Mouse (Mus musculus) olfactory bulb, adult 2 months (tissue): ENCODE results near the gene Emc10. TPM values are rescaled to one million over a fixed set of nuclear protein-coding genes. Genes with fewer than 3 reads are reported as not detected.
A peak's percentile ranks its signal among the peaks of the same experiment; 100 is the strongest.

Experiments
- H3K27ac ChIP-seq: fragments of 200-500 bp; 2 replicates; pipeline ENCODE4 v1.5.1; 2012; ENCODE audit warnings: low read depth, low read length; ENCODE audit not compliant: insufficient read depth
- H3K4me1 ChIP-seq: fragments of 200-500 bp; 2 replicates; pipeline ENCODE4 v1.6.1; 2012; ENCODE audit warnings: low read length; ENCODE audit not compliant: control insufficient read depth, insufficient read depth
- H3K4me3 ChIP-seq: fragments of 200-500 bp; 2 replicates; pipeline ENCODE4 v1.5.1; 2012; ENCODE audit warnings: mild to moderate bottlenecking, low read depth, low read length, moderate library complexity; ENCODE audit not compliant: insufficient read depth
- CTCF ChIP-seq: fragments of 200-500 bp; IDR thresholded peaks from 2 replicates; pipeline ENCODE4 v1.5.1; 2012; ENCODE audit warnings: low read depth, mild to moderate bottlenecking, low read length, moderate library complexity; ENCODE audit not compliant: insufficient read depth
- POLR2A ChIP-seq: fragments of 200-500 bp; IDR thresholded peaks from 2 replicates; pipeline ENCODE4 v1.6.1; 2012; ENCODE audit warnings: mild to moderate bottlenecking, low read depth, low read length, moderate library complexity; ENCODE audit not compliant: insufficient read depth
- WGBS: fragments of 180-500 bp; shearing (Covaris S2); methylation state at CpG from one replicate; pipeline ENCODE4 v1.1.7; 2018; 5-methylcytosine and 5-hydroxymethylcytosine counted together
- polyA plus RNA-seq: library from polyadenylated mRNA; stranded (reverse); fragments of >200 nt; gene quantifications from 2 replicates; pipeline ENCODE4 v1.2.4, GENCODE M21; 2012; ENCODE audit warnings: low replicate concordance; ENCODE audit not compliant: missing spikeins, insufficient read depth, insufficient read length

Gene Emc10
- polyA plus RNA-seq, 1 experiment, result not detected

DNA sequence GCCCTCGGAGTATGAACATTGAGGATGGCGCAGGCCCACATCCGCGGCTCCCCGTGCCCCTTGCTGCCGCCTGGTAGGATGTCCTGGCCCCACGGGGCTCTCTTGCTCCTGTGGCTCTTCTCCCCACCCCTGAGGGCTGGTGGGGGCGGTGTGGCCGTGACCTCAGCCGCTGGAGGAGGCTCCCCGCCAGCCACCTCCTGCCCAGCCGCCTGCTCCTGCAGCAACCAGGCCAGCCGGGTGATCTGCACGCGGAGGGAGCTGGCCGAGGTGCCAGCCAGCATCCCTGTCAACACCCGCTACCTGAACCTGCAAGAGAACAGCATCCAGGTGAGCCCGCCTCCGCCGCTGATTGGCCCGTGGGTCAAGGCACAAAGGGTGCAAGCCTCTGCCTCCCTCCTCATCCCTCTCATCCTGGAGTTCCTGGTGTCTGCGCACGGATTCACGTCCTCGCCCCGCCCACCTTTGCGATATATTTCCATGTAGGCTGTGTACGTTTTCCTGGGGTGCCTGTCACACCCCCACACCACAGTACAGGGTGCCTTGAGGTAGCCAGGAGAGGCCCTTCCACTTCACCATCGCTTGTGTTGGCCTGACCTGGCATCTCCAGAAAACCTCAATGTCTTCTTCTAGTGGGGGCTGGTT lies 51.3 kb downstream of the Emc10 start:
- peak overlapping the region; percentile 5 for H3K4me3 ChIP-seq
- H3K27ac ChIP-seq, result peak overlapping the region; percentile 18
- WGBS, result 20% methylated on average over 29 of the region's 29 CpGs
- TF ChIP-seq POLR2A (no peak), CTCF (no peak)
- peaks cover 59% of the 10 kb centered on the region for H3K4me1 ChIP-seq

DNA sequence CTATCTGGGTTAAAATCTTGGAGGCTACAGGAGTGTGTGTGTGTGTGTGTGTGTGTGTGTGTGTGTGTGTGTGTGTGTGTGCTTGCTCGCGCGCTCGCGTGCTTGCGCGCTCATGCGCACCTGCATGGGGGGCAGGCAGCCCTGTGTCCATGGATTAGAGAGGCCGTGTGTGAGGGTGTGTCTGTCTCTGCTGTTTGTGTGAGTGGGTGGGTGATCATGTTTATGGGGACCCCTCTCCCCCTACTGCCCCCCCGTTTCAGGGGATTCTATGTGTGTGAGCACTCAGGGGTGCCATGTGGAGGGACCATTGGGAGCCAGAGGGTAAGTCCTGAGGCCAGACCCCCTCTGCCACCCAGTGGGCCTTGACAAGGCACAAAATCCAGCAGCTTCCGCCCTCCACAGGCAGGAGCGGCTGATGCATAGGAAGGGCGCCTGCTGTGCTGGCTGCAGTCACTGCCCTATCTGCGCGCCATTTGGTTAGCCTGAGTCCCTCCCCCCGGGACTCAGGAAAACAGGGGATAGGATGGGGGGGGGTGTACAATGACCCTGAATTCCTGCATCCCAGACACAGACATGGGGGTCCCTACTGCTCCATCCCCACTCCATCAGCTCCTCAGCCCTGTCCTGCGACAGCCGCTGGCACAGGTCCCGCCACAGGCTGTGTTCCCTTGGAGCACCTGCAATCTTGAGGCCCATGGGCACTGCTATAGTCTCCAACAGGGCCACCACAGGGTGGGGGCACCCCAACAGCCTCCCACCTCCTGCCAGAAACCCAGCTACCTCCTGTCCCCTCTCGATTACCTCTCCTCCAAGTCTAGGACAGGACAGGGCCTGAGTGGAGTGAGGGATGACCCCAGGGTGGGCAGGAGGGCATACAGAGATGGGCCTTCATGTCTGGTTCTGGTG lies 52.8 kb downstream of the Emc10 start:
- peak overlapping the region; percentile 74 for H3K27ac ChIP-seq
- 1% methylated on average over 20 of the region's 20 CpGs for WGBS
- H3K4me3 ChIP-seq, result peak overlapping the region; percentile 90
- H3K4me1 ChIP-seq, result peaks cover 50% of the 10 kb centered on the region
- TF ChIP-seq CTCF (no peak), POLR2A (no peak)

DNA sequence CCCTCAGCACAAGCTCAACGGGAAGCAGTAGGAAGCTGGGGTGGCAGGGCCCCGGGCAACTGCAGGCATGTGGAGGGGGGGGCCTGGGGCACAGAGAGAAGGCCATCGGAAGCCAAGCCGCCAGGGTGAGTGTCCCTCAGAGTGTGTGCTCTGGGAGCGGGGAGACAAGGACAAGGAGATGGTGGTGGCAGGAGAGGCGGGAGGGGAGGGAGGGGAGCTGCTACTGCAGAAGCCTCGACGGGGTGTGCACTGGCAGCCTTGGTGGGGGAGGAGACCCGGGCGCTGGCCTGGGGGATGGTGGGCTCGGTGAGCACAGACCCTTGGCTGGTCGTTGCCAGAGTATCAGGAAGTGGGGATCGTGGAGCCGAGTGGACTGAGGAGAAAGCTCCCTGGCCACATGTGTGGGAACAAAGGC lies 53.9 kb downstream of the Emc10 start:
- TF ChIP-seq POLR2A (no peak), CTCF (no peak)
- Histone ChIP-seq H3K4me3 (peak overlapping the region; percentile 90), H3K27ac (peak overlapping the region; percentile 99), H3K4me1 (peaks cover 55% of the 10 kb centered on the region)
- 0% methylated on average over 14 of the region's 14 CpGs for WGBS

DNA sequence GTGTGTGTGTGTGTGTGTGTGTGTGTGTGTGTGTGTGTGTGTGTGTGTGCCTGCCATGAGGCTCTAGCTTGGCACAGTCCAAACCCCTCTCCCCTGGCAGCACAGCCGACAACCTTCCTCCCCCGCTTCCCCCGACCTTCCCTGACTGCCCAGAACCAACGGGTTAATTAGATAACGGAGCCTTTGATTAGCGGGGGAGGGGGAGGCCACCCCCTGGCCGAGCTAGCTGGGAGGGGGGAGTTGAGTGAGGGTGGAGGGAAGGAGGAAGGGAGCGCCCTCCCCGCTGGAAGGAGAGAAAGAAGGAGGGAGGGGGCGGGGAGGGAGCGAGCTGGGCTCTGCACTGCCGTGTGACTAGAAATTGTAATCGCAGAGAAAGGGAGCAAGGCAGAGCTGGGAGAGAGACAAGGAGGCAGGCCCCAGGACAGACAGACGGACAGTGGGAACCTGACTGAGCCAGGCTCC lies 54.6 kb downstream of the Emc10 start:
- TF ChIP-seq CTCF, result no peak
- peak; percentile 59 for TF ChIP-seq POLR2A
- 0% methylated on average over 13 of the region's 14 CpGs for WGBS
- Histone ChIP-seq H3K4me3 (peak overlapping the region; percentile 90), H3K4me1 (peaks cover 54% of the 10 kb centered on the region), H3K27ac (peak overlapping the region; percentile 99)

DNA sequence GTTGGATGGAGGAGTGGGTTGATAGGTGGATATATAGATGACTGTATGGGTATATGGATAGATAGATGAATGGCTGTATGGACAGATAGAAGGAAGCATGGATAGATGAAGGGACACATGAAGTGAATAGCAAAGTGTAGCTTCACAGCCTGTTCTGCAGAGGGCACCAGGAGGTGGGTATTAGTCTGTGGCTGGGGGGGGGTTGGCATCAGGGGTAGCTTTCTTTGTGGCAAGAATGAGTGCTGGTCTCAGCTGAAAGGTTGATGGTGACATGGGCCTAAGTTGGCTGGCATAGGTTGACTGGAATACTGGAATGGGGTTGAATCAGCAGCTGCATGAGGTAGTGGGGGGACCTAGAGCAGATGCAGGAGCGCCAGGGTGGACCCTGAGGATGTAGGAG lies 55.1 kb downstream of the Emc10 start:
- peak overlapping the region; percentile 99 for H3K27ac ChIP-seq
- 0% methylated on average over 1 of the region's 1 CpGs for WGBS
- no peak for TF ChIP-seq CTCF
- TF ChIP-seq POLR2A, result no peak
- peak overlapping the region; percentile 90 for H3K4me3 ChIP-seq
- peaks cover 53% of the 10 kb centered on the region for H3K4me1 ChIP-seq

DNA sequence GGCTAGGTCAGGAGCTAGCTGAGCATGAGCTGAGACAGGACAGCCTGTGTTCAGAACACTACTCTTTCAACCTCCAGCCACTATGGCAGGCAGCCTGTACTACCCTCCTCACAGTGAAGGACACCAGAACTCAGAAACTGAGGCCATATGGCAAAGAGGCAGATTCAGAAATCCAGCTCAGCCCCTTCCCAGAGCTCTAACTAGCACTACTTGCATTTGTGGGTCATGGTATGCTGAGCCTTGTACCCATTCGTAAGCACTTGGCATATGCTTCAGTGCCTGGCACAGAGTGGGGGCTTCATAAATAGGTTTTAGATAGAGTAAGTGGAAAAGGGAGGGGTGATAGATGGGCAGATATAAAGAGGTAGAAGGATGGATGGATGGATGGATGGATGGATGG lies 55.9 kb downstream of the Emc10 start:
- H3K4me3 ChIP-seq, result no peak overlapping the region
- no peak overlapping the region for H3K27ac ChIP-seq
- TF ChIP-seq CTCF (no peak), POLR2A (no peak)
- WGBS, result 78% methylated on average over 1 of the region's 1 CpGs
- peaks cover 46% of the 10 kb centered on the region for H3K4me1 ChIP-seq

Other genes with a start within 250 kb of the Emc10 start
- gene 1700028J19Rik, start 249.8 kb downstream of the Emc10 start, polyA plus RNA-seq, result not detected in 2 replicates
- gene 2410002F23Rik, start 249.8 kb downstream of the Emc10 start, polyA plus RNA-seq, result not detected in 2 replicates
- gene Acp4, start 239.2 kb downstream of the Emc10 start, polyA plus RNA-seq, result not detected in 2 replicates
- gene Gm15517, start 235.1 kb downstream of the Emc10 start, polyA plus RNA-seq, result not detected in 2 replicates
- gene Clec11a, start 189.6 kb downstream of the Emc10 start, polyA plus RNA-seq, result not detected in 2 replicates
- gene Shank1, start 186.3 kb downstream of the Emc10 start, polyA plus RNA-seq, result 51.0 and 92.9 TPM in 2 replicates
- not detected in 2 replicates for gene Syt3, start 112.4 kb downstream of the Emc10 start, polyA plus RNA-seq
- gene 1700008O03Rik, start 110.7 kb downstream of the Emc10 start, polyA plus RNA-seq, result not detected in 2 replicates
- gene Lrrc4b, start 67.5 kb downstream of the Emc10 start, polyA plus RNA-seq, result not detected in 2 replicates
- gene Aspdh, start 31.1 kb downstream of the Emc10 start, polyA plus RNA-seq, result not detected in 2 replicates
- gene Josd2, start 28.5 kb downstream of the Emc10 start, polyA plus RNA-seq, result not detected in 2 replicates
- not detected in 2 replicates for gene Fam71e1, start 52 bp upstream of the Emc10 start, polyA plus RNA-seq
- gene Mybpc2, start 28.1 kb upstream of the Emc10 start, polyA plus RNA-seq, result not detected in 2 replicates
- not detected in 2 replicates for gene Spib, start 35.5 kb upstream of the Emc10 start, polyA plus RNA-seq
- not detected in 2 replicates for gene Pold1, start 52.3 kb upstream of the Emc10 start, polyA plus RNA-seq
- gene Nr1h2, start 57.4 kb upstream of the Emc10 start, polyA plus RNA-seq, result not detected in 2 replicates
- not detected in 2 replicates for gene Napsa, start 75.9 kb upstream of the Emc10 start, polyA plus RNA-seq
- gene Kcnc3, start 94.1 kb upstream of the Emc10 start, polyA plus RNA-seq, result not detected in 2 replicates
- not detected in 2 replicates for gene Myh14, start 174.3 kb upstream of the Emc10 start, polyA plus RNA-seq
- gene Izumo2, start 212.2 kb upstream of the Emc10 start, polyA plus RNA-seq, result not detected in 2 replicates